Mouse (Mus musculus) olfactory bulb, adult 2 months (tissue): ENCODE data around the gene Clk3.

Experiments
- CTCF ChIP-seq: fragments of 200-500 bp; IDR thresholded peaks from 2 replicates; pipeline ENCODE4 v1.5.1; 2012; ENCODE audit warnings: low read depth, mild to moderate bottlenecking, low read length, moderate library complexity; ENCODE audit not compliant: insufficient read depth
- POLR2A ChIP-seq: fragments of 200-500 bp; IDR thresholded peaks from 2 replicates; pipeline ENCODE4 v1.6.1; 2012; ENCODE audit warnings: mild to moderate bottlenecking, low read depth, low read length, moderate library complexity; ENCODE audit not compliant: insufficient read depth

GRCm38 (mm10) chr9:57806066-57806481, 40.4 kb upstream of the Clk3 start:
- TF ChIP-seq CTCF (no peak), POLR2A (no peak)
